Mouse (Mus musculus): ENCODE data around the gene Krt71.

Krt71 gene

GRCm38 (mm10) chr15:101688161-101688560 is 54.7 kb downstream of the Krt71 start:
- peak; percentile 55 for DNase-seq (ENCODE audit: low spot score)

Data from urinary bladder, postnatal 14 days (tissue).